Mouse (Mus musculus) hindbrain, embryonic 12.5 days (tissue): ENCODE measurements around the gene Aph1b. TPM values are rescaled to one million over a fixed set of nuclear protein-coding genes. Genes with fewer than 3 reads are reported as not detected.
"Not testable (repeated sequence)": the region's sequence is repeated elsewhere in the genome, so short reads cannot be mapped to it uniquely, and the experiment has no call there.

Source experiments
- ATAC-seq: fragments of 200-750 bp; cut with Nextera tagmentation; 2 replicates; pipeline ENCODE4 v1.8.0; 2017; ENCODE audit warnings: moderate TSS enrichment; ENCODE audit not compliant: low FRiP score
- H3K27ac ChIP-seq: fragments of 300-500 bp; sonication (generic); 2 replicates; pipeline ENCODE4 v1.5.1; 2016; ENCODE audit warnings: mild to moderate bottlenecking
- H3K27me3 ChIP-seq: fragments of 300-500 bp; sonication (generic); 2 replicates; pipeline ENCODE4 v1.6.1; 2016; ENCODE audit warnings: mild to moderate bottlenecking
- H3K36me3 ChIP-seq: fragments of 300-500 bp; sonication (generic); 2 replicates; pipeline ENCODE4 v1.6.1; 2016; ENCODE audit warnings: mild to moderate bottlenecking
- H3K4me1 ChIP-seq: fragments of 300-500 bp; sonication (generic); 2 replicates; pipeline ENCODE4 v1.6.1; 2016
- H3K4me2 ChIP-seq: fragments of 300-500 bp; sonication (generic); replicated peaks from 2 replicates; pipeline ENCODE4 v1.6.1; 2016; ENCODE audit warnings: mild to moderate bottlenecking
- H3K4me3 ChIP-seq: fragments of 300-500 bp; sonication (generic); 2 replicates; pipeline ENCODE4 v1.5.1; 2016; ENCODE audit warnings: mild to moderate bottlenecking
- H3K9ac ChIP-seq: fragments of 300-500 bp; sonication (generic); 2 replicates; pipeline ENCODE4 v1.6.1; 2016; ENCODE audit warnings: mild to moderate bottlenecking, moderate library complexity
- H3K9me3 ChIP-seq: fragments of 300-500 bp; sonication (generic); replicated peaks from 2 replicates; pipeline ENCODE4 v1.6.1; 2016; ENCODE audit warnings: mild to moderate bottlenecking
- WGBS: fragments of 180-500 bp; shearing (Covaris S2); methylation state at CpG from one replicate; pipeline ENCODE4 v1.1.7; 2016; 5-methylcytosine and 5-hydroxymethylcytosine counted together
- polyA plus RNA-seq: library from polyadenylated mRNA; unstranded; fragments of >200 nt; fragmentation: Nextera tagmentation; extraction: Ambion mirVana; gene quantifications from 2 replicates; pipeline ENCODE4 v1.2.1, GENCODE M21; 2016

Gene Aph1b
- polyA plus RNA-seq, 1 experiment from 2014 or later: 20.5 TPM

GRCm38 (mm10) chr9:66794629-66795463 lies 444 bp downstream of the Aph1b start:
- peak overlapping the region; percentile 51 for H3K4me3 ChIP-seq
- H3K27ac ChIP-seq: peak overlapping the region; percentile 83
- WGBS: 2% methylated on average over 43 of the region's 43 CpGs
- H3K4me2 ChIP-seq: peak overlapping the region; percentile 62
- H3K9me3 ChIP-seq: no peaks in the 10 kb centered on the region
- no peaks in the 10 kb centered on the region for H3K27me3 ChIP-seq
- H3K4me1 ChIP-seq: peaks cover 8% of the 10 kb centered on the region
- H3K36me3 ChIP-seq: peaks cover 6% of the 10 kb centered on the region
- peak overlapping the region; percentile 70 for H3K9ac ChIP-seq
- ATAC-seq: peak; percentile 78

- no peaks in the 10 kb centered on the region for H3K9me3 ChIP-seq
- H3K27me3 ChIP-seq: no peaks in the 10 kb centered on the region
- no peak overlapping the region for H3K27ac ChIP-seq
- WGBS: 15% methylated on average over 2 of the region's 2 CpGs
- H3K9ac ChIP-seq: no peak overlapping the region
- H3K4me2 ChIP-seq: no peak overlapping the region
- peaks cover 15% of the 10 kb centered on the region for H3K36me3 ChIP-seq
- H3K4me1 ChIP-seq: no peaks in the 10 kb centered on the region
- ATAC-seq: no peak
- H3K4me3 ChIP-seq: no peak overlapping the region
These were observed 7.5 kb downstream of the Aph1b start for GRCm38 (mm10) chr9:66787821-66788220.

GRCm38 (mm10) chr9:66784552-66784951 lies 10.7 kb downstream of the Aph1b start:
- H3K4me3 ChIP-seq, H3K4me2 ChIP-seq, H3K9me3 ChIP-seq, H3K27ac ChIP-seq, ATAC-seq, H3K27me3 ChIP-seq, H3K9ac ChIP-seq, H3K4me1 ChIP-seq: not testable (repeated sequence)
- 0 out of 2 replicates have a peak, but pooled peaks cover 10% of the 10 kb centered on the region for H3K36me3 ChIP-seq
- WGBS: 85% methylated on average over 2 of the region's 3 CpGs

- no peak overlapping the region for H3K9ac ChIP-seq
- H3K27me3 ChIP-seq: no peaks in the 10 kb centered on the region
- ATAC-seq: no peak
- no peak overlapping the region for H3K27ac ChIP-seq
- H3K4me3 ChIP-seq: no peak overlapping the region
- H3K9me3 ChIP-seq: no peaks in the 10 kb centered on the region
- H3K4me1 ChIP-seq: no peaks in the 10 kb centered on the region
- H3K36me3 ChIP-seq: no peaks in the 10 kb centered on the region
- H3K4me2 ChIP-seq: no peak overlapping the region
These were observed 24.6 kb downstream of the Aph1b start for GRCm38 (mm10) chr9:66770701-66771100.

- no peak for ATAC-seq
- Histone ChIP-seq H3K27me3 (no peaks in the 10 kb centered on the region), H3K36me3 (no peaks in the 10 kb centered on the region), H3K4me1 (no peaks in the 10 kb centered on the region), H3K9ac (no peak overlapping the region), H3K27ac (no peak overlapping the region), H3K4me2 (no peak overlapping the region), H3K4me3 (no peak overlapping the region), H3K9me3 (no peaks in the 10 kb centered on the region)
- 84% methylated on average over 3 of the region's 3 CpGs for WGBS
These were observed 26.0 kb downstream of the Aph1b start for GRCm38 (mm10) chr9:66769275-66769674.

GRCm38 (mm10) chr9:66768721-66769120 lies 26.6 kb downstream of the Aph1b start:
- H3K36me3 ChIP-seq: no peaks in the 10 kb centered on the region
- H3K4me2 ChIP-seq: no peak overlapping the region
- H3K4me1 ChIP-seq: no peaks in the 10 kb centered on the region
- no peak for ATAC-seq
- H3K9ac ChIP-seq: no peak overlapping the region
- no peak overlapping the region for H3K4me3 ChIP-seq
- H3K27me3 ChIP-seq: no peaks in the 10 kb centered on the region
- no peak overlapping the region for H3K27ac ChIP-seq
- 93% methylated on average over 1 of the region's 1 CpGs for WGBS
- H3K9me3 ChIP-seq: no peaks in the 10 kb centered on the region

GRCm38 (mm10) chr9:66760991-66761390 lies 34.3 kb downstream of the Aph1b start:
- WGBS: 58% methylated on average over 1 of the region's 1 CpGs

GRCm38 (mm10) chr9:66752849-66753248 lies 42.4 kb downstream of the Aph1b start:
- no peak overlapping the region for H3K9ac ChIP-seq
- WGBS: 84% methylated on average over 6 of the region's 6 CpGs
- H3K27me3 ChIP-seq: no peaks in the 10 kb centered on the region
- no peak overlapping the region for H3K4me3 ChIP-seq
- no peak overlapping the region for H3K27ac ChIP-seq
- H3K4me1 ChIP-seq: no peaks in the 10 kb centered on the region
- H3K9me3 ChIP-seq: no peaks in the 10 kb centered on the region
- H3K36me3 ChIP-seq: no peaks in the 10 kb centered on the region
- no peak for ATAC-seq
- H3K4me2 ChIP-seq: no peak overlapping the region

More at GRCm38 (mm10) chr9:66760991-66761390, 34.3 kb downstream of the Aph1b start:
- H3K27ac ChIP-seq: no peak overlapping the region
- H3K4me1 ChIP-seq: no peaks in the 10 kb centered on the region
- no peaks in the 10 kb centered on the region for H3K27me3 ChIP-seq
- no peak overlapping the region for H3K4me3 ChIP-seq
- H3K9me3 ChIP-seq: no peaks in the 10 kb centered on the region
- no peak overlapping the region for H3K9ac ChIP-seq
- ATAC-seq: no peak
- no peaks in the 10 kb centered on the region for H3K36me3 ChIP-seq
- no peak overlapping the region for H3K4me2 ChIP-seq

- no peak overlapping the region for H3K4me3 ChIP-seq
- no peaks in the 10 kb centered on the region for H3K4me1 ChIP-seq
- H3K27ac ChIP-seq: no peak overlapping the region
- ATAC-seq: no peak
- no peak overlapping the region for H3K9ac ChIP-seq
- no peak overlapping the region for H3K4me2 ChIP-seq
- WGBS: 89% methylated on average over 15 of the region's 15 CpGs
- no peaks in the 10 kb centered on the region for H3K27me3 ChIP-seq
- H3K9me3 ChIP-seq: no peaks in the 10 kb centered on the region
- no peaks in the 10 kb centered on the region for H3K36me3 ChIP-seq
These were observed 46.9 kb downstream of the Aph1b start for GRCm38 (mm10) chr9:66748390-66748789.

GRCm38 (mm10) chr9:66744531-66744930 lies 50.8 kb downstream of the Aph1b start:
- no peak overlapping the region for H3K4me3 ChIP-seq
- H3K9ac ChIP-seq: no peak overlapping the region
- WGBS: 82% methylated on average over 2 of the region's 2 CpGs
- no peak overlapping the region for H3K27ac ChIP-seq
- no peak for ATAC-seq
- H3K36me3 ChIP-seq: no peaks in the 10 kb centered on the region
- H3K27me3 ChIP-seq: no peaks in the 10 kb centered on the region
- no peaks in the 10 kb centered on the region for H3K9me3 ChIP-seq
- H3K4me2 ChIP-seq: no peak overlapping the region
- H3K4me1 ChIP-seq: no peaks in the 10 kb centered on the region

GRCm38 (mm10) chr9:66739516-66739915 lies 55.8 kb downstream of the Aph1b start:
- H3K27me3 ChIP-seq: no peaks in the 10 kb centered on the region
- 85% methylated on average over 7 of the region's 7 CpGs for WGBS

GRCm38 (mm10) chr9:66736551-66736950 lies 58.7 kb downstream of the Aph1b start:
- H3K4me1 ChIP-seq: peaks cover 8% of the 10 kb centered on the region
- ATAC-seq: no peak
- no peaks in the 10 kb centered on the region for H3K36me3 ChIP-seq
- H3K9me3 ChIP-seq: no peaks in the 10 kb centered on the region
- no peak overlapping the region for H3K4me2 ChIP-seq
- no peak overlapping the region for H3K27ac ChIP-seq
- H3K9ac ChIP-seq: no peak overlapping the region
- 60% methylated on average over 2 of the region's 2 CpGs for WGBS
- H3K4me3 ChIP-seq: no peak overlapping the region
- H3K27me3 ChIP-seq: no peaks in the 10 kb centered on the region

More at GRCm38 (mm10) chr9:66739516-66739915, 55.8 kb downstream of the Aph1b start:
- Histone ChIP-seq H3K27ac (no peak overlapping the region), H3K4me3 (no peak overlapping the region), H3K4me2 (no peak overlapping the region), H3K4me1 (no peaks in the 10 kb centered on the region), H3K9me3 (no peaks in the 10 kb centered on the region), H3K36me3 (no peaks in the 10 kb centered on the region), H3K9ac (no peak overlapping the region)
- ATAC-seq: no peak

GRCm38 (mm10) chr9:66736016-66736415 lies 59.3 kb downstream of the Aph1b start:
- H3K4me3 ChIP-seq: no peak overlapping the region
- H3K4me1 ChIP-seq: peaks cover 8% of the 10 kb centered on the region
- no peak overlapping the region for H3K9ac ChIP-seq
- H3K9me3 ChIP-seq: no peaks in the 10 kb centered on the region
- no peaks in the 10 kb centered on the region for H3K36me3 ChIP-seq
- ATAC-seq: no peak
- 83% methylated on average over 3 of the region's 3 CpGs for WGBS
- no peak overlapping the region for H3K4me2 ChIP-seq
- H3K27me3 ChIP-seq: no peaks in the 10 kb centered on the region
- no peak overlapping the region for H3K27ac ChIP-seq
